Mouse (Mus musculus): ENCODE measurements around the gene Klf7. TPM values are rescaled to one million over a fixed set of nuclear protein-coding genes. Genes with fewer than 3 reads are reported as not detected.

Gene Klf7
- total and polyA plus RNA-seq, 3 experiments: 10.3 to 18.9 (median 18.4) TPM

- Histone ChIP-seq H3K4me1 (ENCODE audit: control insufficient read depth, insufficient read depth, low read length) (peaks cover 14% of the 10 kb centered on the region), H3K9ac (ENCODE audit: low read depth, low read length) (no peak overlapping the region), H3K79me2 (replicated peaks; ENCODE audit: control insufficient read depth, insufficient read depth, low read length) (peaks cover 6% of the 10 kb centered on the region), H3K27ac (peak overlapping the region; percentile 48), H3K27me3 (ENCODE audit: control insufficient read depth, insufficient read depth, low read length) (no peaks in the 10 kb centered on the region), H3K4me3 (no peak overlapping the region), H3K36me3 (ENCODE audit: control insufficient read depth, insufficient read depth, low read length) (peaks cover 26% of the 10 kb centered on the region)
- peak in 1 of 2 experiments; percentile 36 for DNase-seq
- intact Hi-C loops (cut with DNase I): loop anchor here (2.0 kb wide), 1 partner anchor 15 kb away; no protein-coding TSS in a partner anchor
- WGBS: 53% methylated on average over 7 of the region's 7 CpGs
- no peak for TF ChIP-seq CTCF (IDR thresholded peaks at IDR 0.05)
- no peak for TF ChIP-seq POLR2A (IDR thresholded peaks at IDR 0.05; ENCODE audit: insufficient read depth, low read depth, low read length)
- TF ChIP-seq EP300 (IDR thresholded peaks at IDR 0.05; ENCODE audit: insufficient read depth, low read depth, low read length): no peak
Measured at GRCm38 (mm10) chr1:64060116-64060515, 62.0 kb downstream of the Klf7 start.

- 89% methylated on average over 2 of the region's 2 CpGs for WGBS
- intact Hi-C loops (cut with DNase I): no loop called here
Measured at GRCm38 (mm10) chr1:64056541-64056940, 65.5 kb downstream of the Klf7 start.

GRCm38 (mm10) chr1:64055978-64056377 lies 66.1 kb downstream of the Klf7 start:
- Histone ChIP-seq H3K27ac (no peak overlapping the region), H3K9ac (ENCODE audit: low read depth, low read length) (no peak overlapping the region), H3K36me3 (ENCODE audit: control insufficient read depth, insufficient read depth, low read length) (peaks cover 10% of the 10 kb centered on the region), H3K79me2 (replicated peaks; ENCODE audit: control insufficient read depth, insufficient read depth, low read length) (peaks cover 6% of the 10 kb centered on the region), H3K4me1 (ENCODE audit: control insufficient read depth, insufficient read depth, low read length) (peaks cover 19% of the 10 kb centered on the region), H3K27me3 (ENCODE audit: control insufficient read depth, insufficient read depth, low read length) (no peaks in the 10 kb centered on the region), H3K4me3 (no peak overlapping the region)
- WGBS: 90% methylated on average over 4 of the region's 4 CpGs
- TF ChIP-seq CTCF (IDR thresholded peaks at IDR 0.05) (no peak), POLR2A (IDR thresholded peaks at IDR 0.05; ENCODE audit: insufficient read depth, low read depth, low read length) (no peak), EP300 (IDR thresholded peaks at IDR 0.05; ENCODE audit: insufficient read depth, low read depth, low read length) (no peak)
- no peak for DNase-seq
- intact Hi-C loops (cut with DNase I): no loop called here

More at GRCm38 (mm10) chr1:64056541-64056940, 65.5 kb downstream of the Klf7 start:
- TF ChIP-seq POLR2A (IDR thresholded peaks at IDR 0.05; ENCODE audit: insufficient read depth, low read depth, low read length) (no peak), EP300 (IDR thresholded peaks at IDR 0.05; ENCODE audit: insufficient read depth, low read depth, low read length) (no peak), CTCF (IDR thresholded peaks at IDR 0.05) (no peak)
- peaks cover 13% of the 10 kb centered on the region for H3K36me3 ChIP-seq (ENCODE audit: control insufficient read depth, insufficient read depth, low read length)
- no peak overlapping the region for H3K9ac ChIP-seq (ENCODE audit: low read depth, low read length)
- H3K79me2 ChIP-seq (replicated peaks; ENCODE audit: control insufficient read depth, insufficient read depth, low read length): peaks cover 4% of the 10 kb centered on the region; the same call in 1 of the 2 replicates
- no peak overlapping the region for H3K27ac ChIP-seq
- no peak for DNase-seq
- H3K27me3 ChIP-seq (ENCODE audit: control insufficient read depth, insufficient read depth, low read length): no peaks in the 10 kb centered on the region
- peaks cover 19% of the 10 kb centered on the region for H3K4me1 ChIP-seq (ENCODE audit: control insufficient read depth, insufficient read depth, low read length)
- no peak overlapping the region for H3K4me3 ChIP-seq

GRCm38 (mm10) chr1:64055210-64055609 lies 66.9 kb downstream of the Klf7 start:
- no peak overlapping the region for H3K4me3 ChIP-seq
- no peaks in the 10 kb centered on the region for H3K27me3 ChIP-seq (ENCODE audit: control insufficient read depth, insufficient read depth, low read length)
- peaks cover 4% of the 10 kb centered on the region; the same call in 1 of the 2 replicates for H3K36me3 ChIP-seq (ENCODE audit: control insufficient read depth, insufficient read depth, low read length)
- H3K79me2 ChIP-seq (replicated peaks; ENCODE audit: control insufficient read depth, insufficient read depth, low read length): peaks cover 6% of the 10 kb centered on the region
- peaks cover 15% of the 10 kb centered on the region for H3K4me1 ChIP-seq (ENCODE audit: control insufficient read depth, insufficient read depth, low read length)
- H3K9ac ChIP-seq (ENCODE audit: low read depth, low read length): no peak overlapping the region
- intact Hi-C loops (cut with DNase I): no loop called here
- TF ChIP-seq POLR2A (IDR thresholded peaks at IDR 0.05; ENCODE audit: insufficient read depth, low read depth, low read length): no peak
- no peak for TF ChIP-seq CTCF (IDR thresholded peaks at IDR 0.05)
- TF ChIP-seq EP300 (IDR thresholded peaks at IDR 0.05; ENCODE audit: insufficient read depth, low read depth, low read length): no peak
- no peak overlapping the region for H3K27ac ChIP-seq
- WGBS: 82% methylated on average over 4 of the region's 4 CpGs
- DNase-seq: no peak

GRCm38 (mm10) chr1:64052069-64052750 lies 69.9 kb downstream of the Klf7 start:
- intact Hi-C loops (cut with DNase I): loop anchor here (2.0 to 5.0 kb wide), 2 partner anchors 17 to 635 kb away; no protein-coding TSS in a partner anchor
- Histone ChIP-seq H3K4me1 (ENCODE audit: control insufficient read depth, insufficient read depth, low read length) (peaks cover 15% of the 10 kb centered on the region), H3K4me3 (no peak overlapping the region), H3K79me2 (replicated peaks; ENCODE audit: control insufficient read depth, insufficient read depth, low read length) (peaks cover 4% of the 10 kb centered on the region), H3K27ac (peak overlapping the region; percentile 52), H3K9ac (ENCODE audit: low read depth, low read length) (no peak overlapping the region), H3K36me3 (ENCODE audit: control insufficient read depth, insufficient read depth, low read length) (peaks cover 6% of the 10 kb centered on the region), H3K27me3 (ENCODE audit: control insufficient read depth, insufficient read depth, low read length) (no peaks in the 10 kb centered on the region)
- peak in 1 of 2 experiments; percentile 15 for DNase-seq
- WGBS: 41% methylated on average over 7 of the region's 7 CpGs
- TF ChIP-seq EP300 (IDR thresholded peaks at IDR 0.05; ENCODE audit: insufficient read depth, low read depth, low read length) (no peak), POLR2A (IDR thresholded peaks at IDR 0.05; ENCODE audit: insufficient read depth, low read depth, low read length) (no peak), CTCF (IDR thresholded peaks at IDR 0.05) (no peak)

GRCm38 (mm10) chr1:64048567-64048966 lies 73.5 kb downstream of the Klf7 start:
- TF ChIP-seq POLR2A (IDR thresholded peaks at IDR 0.05; ENCODE audit: insufficient read depth, low read depth, low read length): no peak
- no peak for TF ChIP-seq CTCF (IDR thresholded peaks at IDR 0.05)
- no peak for TF ChIP-seq EP300 (IDR thresholded peaks at IDR 0.05; ENCODE audit: insufficient read depth, low read depth, low read length)
- intact Hi-C loops (cut with DNase I): no loop called here
- Histone ChIP-seq H3K36me3 (ENCODE audit: control insufficient read depth, insufficient read depth, low read length) (peaks cover 6% of the 10 kb centered on the region), H3K4me3 (no peak overlapping the region), H3K79me2 (replicated peaks; ENCODE audit: control insufficient read depth, insufficient read depth, low read length) (peaks cover 9% of the 10 kb centered on the region), H3K27ac (no peak overlapping the region), H3K27me3 (ENCODE audit: control insufficient read depth, insufficient read depth, low read length) (no peaks in the 10 kb centered on the region), H3K9ac (ENCODE audit: low read depth, low read length) (no peak overlapping the region), H3K4me1 (ENCODE audit: control insufficient read depth, insufficient read depth, low read length) (peaks cover 23% of the 10 kb centered on the region)
- DNase-seq: no peak
- 61% methylated on average over 4 of the region's 4 CpGs for WGBS
